Mouse (Mus musculus): ENCODE data around the gene Syne3. TPM values are rescaled to one million over a fixed set of nuclear protein-coding genes. Genes with fewer than 3 reads are reported as not detected.

The Syne3 gene
- total RNA-seq, 2 experiments from 2014 or later = 1.7 to 1.9 TPM

DNA sequence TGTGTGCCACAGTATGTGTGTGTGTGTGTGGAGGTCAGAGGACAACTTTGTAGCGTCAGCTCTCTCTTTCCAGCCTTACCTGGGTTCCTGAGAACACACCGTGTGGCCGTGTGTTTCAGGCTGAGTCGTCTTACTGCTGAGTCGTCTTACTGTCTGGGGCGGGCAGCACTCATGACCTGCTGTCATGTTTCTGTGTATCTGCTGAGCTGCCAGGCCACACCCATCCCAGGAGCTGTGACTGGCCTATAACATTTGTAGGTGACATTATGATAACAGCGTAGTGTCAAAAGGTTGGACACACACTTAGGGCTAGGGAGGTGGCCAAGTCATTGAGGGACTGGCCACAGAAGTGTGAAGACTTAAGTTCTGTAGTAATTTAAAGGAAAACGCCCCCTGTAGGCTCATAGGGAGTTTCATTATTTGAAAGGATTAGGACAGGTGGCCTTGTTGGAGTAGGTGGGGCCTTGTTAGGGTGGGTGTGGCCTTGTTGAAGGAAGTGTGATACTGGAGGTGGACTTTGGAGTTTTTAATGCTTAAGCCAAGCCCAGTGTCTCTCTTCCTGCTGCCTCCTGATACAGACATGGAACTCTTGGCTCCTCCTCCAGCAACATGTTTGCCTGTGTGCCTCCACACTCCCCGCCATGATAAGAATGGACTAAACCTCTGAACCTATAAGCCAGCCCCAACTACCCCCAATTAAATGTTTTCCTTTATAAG, 13.4 kb downstream of the Syne3 start:
- no peak for DNase-seq (ENCODE audit: extremely low spot score in 1 of 2, low spot score in 2 of 2)
- H3K4me3 ChIP-seq = no peak overlapping the region
- no peak for TF ChIP-seq CTCF (IDR thresholded peaks at IDR 0.05)
- intact Hi-C loops (cut with DNase I) = no loop called here
- H3K27ac ChIP-seq = no peak overlapping the region

DNA sequence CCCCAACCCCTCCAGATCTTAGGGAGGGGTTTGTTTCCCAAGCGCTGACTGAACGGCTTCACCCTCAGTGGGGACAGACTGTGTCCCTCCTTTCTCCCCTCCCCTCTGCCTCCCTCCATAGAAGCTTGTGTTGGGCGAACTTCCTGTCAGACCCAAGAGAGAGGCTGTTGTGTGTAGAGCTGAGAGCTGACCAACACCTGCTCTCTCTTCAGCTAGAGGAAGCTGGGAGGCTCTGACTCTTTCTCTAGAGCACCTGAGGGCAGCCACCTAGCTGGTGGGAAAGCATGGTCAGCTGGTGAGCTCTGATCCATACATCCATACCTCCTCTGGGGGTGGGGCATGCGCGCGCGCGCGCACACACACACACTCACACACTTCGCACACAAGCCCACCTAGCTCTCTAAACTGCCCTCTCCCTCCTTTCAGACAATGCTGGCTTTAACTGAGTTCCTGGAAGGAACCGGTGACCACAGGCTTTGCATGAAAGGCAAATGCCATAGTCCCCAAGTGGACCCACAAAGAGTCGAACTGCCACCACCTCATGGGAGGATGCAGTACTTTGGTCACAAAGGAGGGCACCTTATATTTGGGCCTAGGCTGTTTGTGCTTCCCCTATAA, 14.2 kb downstream of the Syne3 start:
- no peak overlapping the region for H3K4me3 ChIP-seq
- no peak for TF ChIP-seq CTCF (IDR thresholded peaks at IDR 0.05)
- no peak overlapping the region for H3K27ac ChIP-seq
- no peak for DNase-seq (ENCODE audit: extremely low spot score in 1 of 2, low spot score in 2 of 2)
- intact Hi-C loops (cut with DNase I) = no loop called here

DNA sequence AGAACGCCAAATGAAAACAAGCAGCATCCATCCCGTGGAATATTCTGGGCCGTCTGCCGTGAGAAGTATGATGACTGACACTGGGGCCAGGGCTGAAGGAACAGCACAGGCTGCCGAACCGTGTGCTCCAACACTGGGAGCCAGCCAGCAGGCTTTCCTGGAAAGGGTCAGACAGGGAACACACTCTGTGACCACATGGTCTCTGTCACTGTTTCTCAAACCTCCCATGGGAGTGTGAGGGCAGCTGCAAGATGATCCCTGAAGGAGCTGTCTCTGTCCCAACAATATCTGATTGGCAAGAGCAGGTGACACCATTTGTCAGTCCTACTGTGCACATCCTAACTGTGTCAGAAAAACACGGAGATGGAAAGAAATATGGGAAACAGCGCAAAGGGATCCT, 16.8 kb downstream of the Syne3 start:
- H3K4me3 ChIP-seq = no peak overlapping the region
- no peak for TF ChIP-seq CTCF (IDR thresholded peaks at IDR 0.05)
- intact Hi-C loops (cut with DNase I) = no loop called here
- H3K27ac ChIP-seq = no peak overlapping the region
- DNase-seq (ENCODE audit: extremely low spot score in 1 of 2, low spot score in 2 of 2) = no peak

DNA sequence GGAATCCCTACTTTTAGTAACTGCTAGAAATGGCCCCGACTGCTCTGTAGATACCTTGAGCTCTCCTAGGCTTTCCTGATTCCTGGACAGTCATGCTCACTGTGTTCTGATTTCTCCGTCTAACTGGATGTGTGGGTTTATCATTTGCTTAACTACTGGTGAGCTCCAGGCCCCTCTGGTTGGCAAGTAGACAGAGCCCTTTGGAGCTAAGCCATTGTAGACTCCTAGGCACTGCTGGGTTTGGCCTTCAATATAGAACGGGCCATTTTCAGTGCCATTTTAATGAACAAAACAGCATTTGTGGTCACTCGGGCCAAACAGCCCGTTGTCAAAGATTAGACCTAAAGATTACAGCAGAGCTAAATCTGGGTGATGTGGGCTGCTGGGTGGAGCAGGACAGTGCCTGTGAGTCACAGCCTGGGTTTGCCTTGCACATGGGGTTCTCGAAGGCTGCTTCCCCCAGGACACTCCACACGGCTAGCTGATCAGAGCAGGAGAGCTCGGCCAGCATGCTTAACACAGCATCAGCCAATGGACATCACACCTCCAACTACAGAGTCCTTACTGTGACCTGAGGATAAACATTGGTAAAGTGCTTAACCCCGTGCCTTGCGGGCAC, 17.4 kb downstream of the Syne3 start:
- DNase-seq (ENCODE audit: extremely low spot score in 1 of 2, low spot score in 2 of 2) = no peak
- TF ChIP-seq CTCF (IDR thresholded peaks at IDR 0.05) = no peak
- intact Hi-C loops (cut with DNase I) = no loop called here
- Histone ChIP-seq H3K27ac (no peak overlapping the region), H3K4me3 (no peak overlapping the region)

DNA sequence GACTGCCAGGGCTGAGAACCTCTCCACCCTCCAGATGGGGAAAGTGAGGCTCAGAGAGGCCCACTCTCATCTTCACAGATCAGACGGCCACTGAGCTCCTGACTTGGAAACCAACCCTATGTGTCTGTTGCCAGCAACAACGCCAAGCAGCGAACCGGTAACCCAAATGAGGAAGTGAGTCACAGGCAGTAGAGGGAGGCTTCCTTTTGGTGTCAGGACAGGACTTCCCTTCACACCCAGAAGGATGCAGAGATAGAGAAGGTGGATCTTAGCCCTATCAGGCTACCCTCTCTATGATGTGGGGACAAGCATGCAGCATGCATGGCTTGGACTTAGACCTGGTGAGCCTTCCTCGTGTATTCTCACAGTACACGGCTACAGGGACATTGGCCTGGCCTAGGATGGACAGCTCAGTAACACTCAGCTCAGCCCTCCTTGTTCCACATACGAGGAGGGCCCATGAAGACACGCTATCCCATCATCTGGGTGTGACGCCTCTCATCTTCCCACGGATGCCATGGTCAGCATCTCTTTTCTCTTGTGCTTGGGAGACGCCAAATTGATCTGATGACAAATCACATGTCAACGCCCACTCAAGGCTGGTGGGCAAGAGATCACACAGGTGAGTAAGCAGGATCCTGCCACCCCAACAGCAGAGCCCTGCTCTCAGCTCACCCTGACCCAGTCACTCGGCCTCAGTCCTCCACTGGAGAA, 18.7 kb downstream of the Syne3 start:
- H3K27ac ChIP-seq = no peak overlapping the region
- no peak for DNase-seq (ENCODE audit: extremely low spot score in 1 of 2, low spot score in 2 of 2)
- H3K4me3 ChIP-seq = no peak overlapping the region
- intact Hi-C loops (cut with DNase I) = no loop called here
- TF ChIP-seq CTCF (IDR thresholded peaks at IDR 0.05) = no peak

DNA sequence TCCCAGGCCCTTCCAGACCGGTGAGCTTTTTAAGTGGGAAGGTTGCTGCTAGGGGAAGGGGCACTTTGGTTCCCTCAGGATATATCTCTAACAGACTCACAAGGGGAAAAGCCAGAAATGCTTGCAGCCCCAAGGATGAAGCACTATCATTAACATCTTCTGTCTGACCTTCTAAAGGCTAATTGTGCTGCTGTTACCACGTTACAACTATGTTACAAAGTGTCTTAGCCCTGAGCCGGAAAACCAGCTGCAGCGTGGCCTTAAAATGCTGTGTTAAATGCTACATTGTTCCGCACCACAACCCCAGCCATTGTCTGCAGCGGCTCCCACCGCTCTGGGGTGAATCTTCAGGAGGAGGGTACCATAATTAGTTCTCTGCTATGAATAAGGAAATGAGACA, 21.7 kb downstream of the Syne3 start:
- intact Hi-C loops (cut with DNase I) = no loop called here
- no peak overlapping the region for H3K27ac ChIP-seq
- no peak for DNase-seq (ENCODE audit: extremely low spot score in 1 of 2, low spot score in 2 of 2)
- no peak for TF ChIP-seq CTCF (IDR thresholded peaks at IDR 0.05)
- H3K4me3 ChIP-seq = no peak overlapping the region

- no peak for TF ChIP-seq CTCF (IDR thresholded peaks at IDR 0.05)
Measured at GRCm38 (mm10) chr12:104986781-104987180, 22.8 kb downstream of the Syne3 start.

DNA sequence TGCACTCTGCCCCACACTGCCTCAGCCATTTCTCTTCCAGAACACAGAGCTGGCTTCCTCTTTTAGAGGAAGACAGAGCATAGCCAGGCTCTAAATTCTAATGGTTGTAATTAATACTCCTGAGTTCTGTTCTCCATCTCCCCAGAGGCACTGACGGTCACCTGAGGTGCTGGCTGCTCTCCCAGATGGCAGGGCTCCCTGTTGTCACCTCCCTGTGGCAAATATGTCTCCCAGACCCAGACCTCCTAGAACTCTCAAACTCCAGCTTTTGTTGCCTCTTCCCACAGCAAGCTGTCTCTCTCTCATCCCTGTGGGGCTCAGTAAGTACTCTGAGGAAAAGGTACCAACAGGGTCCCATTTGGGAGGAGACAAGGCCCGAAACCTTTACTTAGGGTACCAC, 23.6 kb downstream of the Syne3 start:
- Histone ChIP-seq H3K4me3 (no peak overlapping the region), H3K27ac (no peak overlapping the region)
- no peak for DNase-seq (ENCODE audit: extremely low spot score in 1 of 2, low spot score in 2 of 2)
- no peak for TF ChIP-seq CTCF (IDR thresholded peaks at IDR 0.05)
- intact Hi-C loops (cut with DNase I) = no loop called here

More at GRCm38 (mm10) chr12:104986781-104987180, 22.8 kb downstream of the Syne3 start:
- intact Hi-C loops (cut with DNase I) = no loop called here
- DNase-seq (ENCODE audit: extremely low spot score in 1 of 2, low spot score in 2 of 2) = no peak
- H3K4me3 ChIP-seq = no peak overlapping the region
- H3K27ac ChIP-seq = no peak overlapping the region

- no peak for DNase-seq (ENCODE audit: extremely low spot score in 1 of 2, low spot score in 2 of 2)
- Histone ChIP-seq H3K4me3 (no peak overlapping the region), H3K27ac (no peak overlapping the region)
- intact Hi-C loops (cut with DNase I) = no loop called here
- TF ChIP-seq CTCF (IDR thresholded peaks at IDR 0.05) = peak; percentile 37
Measured at GRCm38 (mm10) chr12:104985088-104985487, 24.5 kb downstream of the Syne3 start.

- intact Hi-C loops (cut with DNase I) = no loop called here
- no peak for TF ChIP-seq CTCF (IDR thresholded peaks at IDR 0.05)
- Histone ChIP-seq H3K27ac (no peak overlapping the region), H3K4me3 (no peak overlapping the region)
- no peak for DNase-seq (ENCODE audit: extremely low spot score in 1 of 2, low spot score in 2 of 2)
Measured at GRCm38 (mm10) chr12:104983476-104983875, 26.1 kb downstream of the Syne3 start.

DNA sequence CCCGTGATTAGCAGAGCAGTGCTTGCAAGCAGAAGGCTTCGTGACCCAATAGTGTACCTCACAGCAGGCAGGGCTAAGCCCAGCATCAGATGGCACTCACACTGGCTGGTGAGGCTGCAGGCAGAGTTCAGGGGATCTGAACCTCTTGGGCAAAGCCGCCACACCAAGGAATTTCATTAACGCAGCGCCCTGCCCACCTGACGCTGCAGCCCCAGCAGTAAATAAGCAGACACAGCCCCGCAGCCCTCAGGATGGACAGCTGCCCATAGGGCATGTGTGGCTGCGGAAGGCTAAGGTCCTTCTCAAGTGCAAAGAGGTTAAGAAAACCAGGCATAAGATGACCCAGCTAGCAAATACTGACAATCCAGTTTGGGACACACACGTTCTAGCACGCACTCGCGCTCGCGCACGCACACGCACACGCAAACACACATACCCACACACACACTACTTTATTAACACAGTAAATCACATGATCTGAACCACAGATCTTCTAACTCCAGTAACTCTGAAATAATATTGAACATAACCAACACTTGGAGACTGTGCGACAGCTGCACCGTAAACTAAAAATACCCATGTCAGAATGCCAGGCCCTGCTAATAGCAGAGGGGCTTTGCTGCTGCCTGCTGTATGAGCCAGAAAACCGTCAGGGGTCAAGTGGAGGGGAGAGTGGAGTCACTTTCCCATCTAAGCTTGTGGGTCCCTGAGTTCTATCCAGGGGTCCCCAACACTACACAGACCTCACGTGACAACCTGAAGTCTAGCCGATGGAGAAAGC, 30.5 kb downstream of the Syne3 start:
- H3K4me3 ChIP-seq = no peak overlapping the region
- intact Hi-C loops (cut with DNase I) = no loop called here
- no peak for TF ChIP-seq CTCF (IDR thresholded peaks at IDR 0.05)
- DNase-seq (ENCODE audit: extremely low spot score in 1 of 2, low spot score in 2 of 2) = no peak
- no peak overlapping the region for H3K27ac ChIP-seq

Measured in left cerebral cortex, adult 2 months (tissue).